Mouse (Mus musculus) spleen, adult 2 months (tissue): ENCODE measurements at regions not wholly inside any gene's neighbourhood (a gene's known extent, or its start where the extent isn't known, plus 50 kb on each side); places are given as distances from the start of the nearest gene placed in this dataset.

ENCODE experiments used
- CTCF ChIP-seq: fragments of 200-500 bp; IDR thresholded peaks from 2 replicates; pipeline ENCODE4 v1.5.1; 2011; ENCODE audit warnings: mild to moderate bottlenecking, inconsistent platforms; ENCODE audit not compliant: insufficient read depth, insufficient read length, insufficient replicate concordance; ENCODE audit errors: extremely low read depth
- POLR2A ChIP-seq: fragments of 200-500 bp; IDR thresholded peaks from 2 replicates; pipeline ENCODE4 v1.6.1; 2011; ENCODE audit warnings: low read depth, low read length, inconsistent platforms

DNA sequence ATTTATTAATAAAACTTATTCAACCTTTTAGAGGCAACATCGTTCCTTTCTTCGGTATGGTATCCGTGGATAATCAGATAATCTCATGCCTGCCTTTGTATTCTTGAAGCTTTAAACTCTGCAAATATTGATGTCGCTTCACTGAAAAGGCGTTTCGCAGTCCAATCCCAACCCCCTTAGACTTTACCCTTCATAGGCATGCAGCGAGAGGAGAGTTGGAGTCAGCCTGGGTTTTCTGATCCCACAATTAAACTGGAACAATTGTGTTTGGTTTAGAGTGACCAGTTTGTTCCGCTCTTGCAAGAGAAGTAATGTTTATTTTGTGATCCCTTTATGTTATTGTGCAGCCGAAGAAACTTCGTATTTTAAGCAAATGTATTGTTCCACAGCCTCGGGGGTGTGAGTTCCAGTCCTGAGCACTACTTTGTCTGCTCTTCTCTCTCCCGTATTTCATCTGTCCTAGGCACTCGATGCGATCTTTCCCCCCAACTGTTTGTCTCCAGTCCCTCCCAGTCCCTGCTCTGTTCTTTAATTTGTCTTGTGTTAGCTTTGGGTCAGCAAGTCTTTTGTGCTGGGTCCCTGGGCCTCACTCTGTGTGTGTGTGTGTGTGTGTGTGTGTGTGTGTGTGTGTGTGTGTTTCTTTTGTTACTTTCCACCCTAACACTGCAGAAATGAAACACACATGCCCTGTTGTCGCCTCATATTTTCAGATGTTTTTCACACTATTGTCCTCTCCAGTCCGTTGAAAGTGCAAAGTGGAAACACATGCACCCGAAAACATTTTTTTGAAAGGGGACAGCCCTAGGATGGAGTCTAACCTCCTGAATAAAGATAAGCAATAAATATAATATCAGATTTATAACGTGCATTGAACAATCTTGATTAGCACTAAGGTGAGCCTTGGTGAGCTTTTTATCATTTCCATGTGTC, 318.7 kb downstream of the Parp8 start:
- TF ChIP-seq POLR2A (no peak), CTCF (no peak)
